Mouse (Mus musculus): ENCODE results near the gene Aff3.

The Aff3 gene

GRCm38 (mm10) chr1:38658933-38659553, 5.7 kb downstream of the Aff3 start:
- in situ Hi-C loops (cut with MboI, MseI): loop anchor here (10.0 kb wide), 1 partner anchor 916 kb away; the partner anchor contains the start of gene Rnf149

- in situ Hi-C loops (cut with MboI, MseI): loop anchor here (10.0 kb wide), 1 partner anchor 916 kb away; the partner anchor contains the start of gene Rnf149
Measured at GRCm38 (mm10) chr1:38658376-38658775, 6.4 kb downstream of the Aff3 start.

GRCm38 (mm10) chr1:38657606-38658005, 7.1 kb downstream of the Aff3 start:
- in situ Hi-C loops (cut with MboI, MseI): loop anchor here (10.0 kb wide), 1 partner anchor 917 kb away; the partner anchor contains the start of gene Rnf149

GRCm38 (mm10) chr1:38654981-38655540, 9.7 kb downstream of the Aff3 start:
- in situ Hi-C loops (cut with MboI, MseI): loop anchor here (10.0 kb wide), 1 partner anchor 920 kb away; the partner anchor contains the start of gene Rnf149

GRCm38 (mm10) chr1:38650031-38650430, 14.7 kb downstream of the Aff3 start:
- in situ Hi-C loops (cut with MboI, MseI): loop anchor here (10.0 kb wide), 1 partner anchor 925 kb away; the partner anchor contains the start of gene Rnf149

GRCm38 (mm10) chr1:38649174-38649573, 15.6 kb downstream of the Aff3 start:
- in situ Hi-C loops (cut with MboI, MseI): no loop called here

GRCm38 (mm10) chr1:38642288-38642687, 22.5 kb downstream of the Aff3 start:
- in situ Hi-C loops (cut with MboI, MseI): loop anchor here (5.0 kb wide), 1 partner anchor 1125 kb away; no protein-coding TSS in a partner anchor

- in situ Hi-C loops (cut with MboI, MseI): loop anchor here (5.0 kb wide), 1 partner anchor 1122 kb away; no protein-coding TSS in a partner anchor
Measured at GRCm38 (mm10) chr1:38639669-38640068, 25.1 kb downstream of the Aff3 start.

- in situ Hi-C loops (cut with MboI, MseI): no loop called here
Measured at GRCm38 (mm10) chr1:38635596-38635995, 29.2 kb downstream of the Aff3 start.

GRCm38 (mm10) chr1:38634081-38634480, 30.7 kb downstream of the Aff3 start:
- in situ Hi-C loops (cut with MboI, MseI): no loop called here

GRCm38 (mm10) chr1:38632461-38633180, 32.1 kb downstream of the Aff3 start:
- in situ Hi-C loops (cut with MboI, MseI): no loop called here

GRCm38 (mm10) chr1:38631501-38632279, 33.1 kb downstream of the Aff3 start:
- in situ Hi-C loops (cut with MboI, MseI): no loop called here

- in situ Hi-C loops (cut with MboI, MseI): no loop called here
Measured at GRCm38 (mm10) chr1:38628901-38629585, 35.7 kb downstream of the Aff3 start.

GRCm38 (mm10) chr1:38628426-38628825, 36.3 kb downstream of the Aff3 start:
- in situ Hi-C loops (cut with MboI, MseI): no loop called here

GRCm38 (mm10) chr1:38627683-38628361, 36.9 kb downstream of the Aff3 start:
- in situ Hi-C loops (cut with MboI, MseI): no loop called here

- in situ Hi-C loops (cut with MboI, MseI): no loop called here
Measured at GRCm38 (mm10) chr1:38626739-38627661, 37.8 kb downstream of the Aff3 start.

GRCm38 (mm10) chr1:38626388-38626738, 38.4 kb downstream of the Aff3 start:
- in situ Hi-C loops (cut with MboI, MseI): no loop called here

- in situ Hi-C loops (cut with MboI, MseI): no loop called here
Measured at GRCm38 (mm10) chr1:38621840-38622239, 42.9 kb downstream of the Aff3 start.

GRCm38 (mm10) chr1:38620401-38620800, 44.4 kb downstream of the Aff3 start:
- in situ Hi-C loops (cut with MboI, MseI): no loop called here
